Mouse (Mus musculus) brain, embryonic 14.5 days (tissue): Measurements from ENCODE around the gene Lhx4. TPM values are rescaled to one million over a fixed set of nuclear protein-coding genes. Genes with fewer than 3 reads are reported as not detected.

Experiments
- DNase-seq: peaks from one replicate; pipeline ENCODE4 v3.0.0-alpha.2; 2011; ENCODE audit warnings: low read depth
- CTCF ChIP-seq: fragments of 200-500 bp; IDR thresholded peaks from 2 replicates; pipeline ENCODE4 v1.5.1; 2012; ENCODE audit warnings: inconsistent platforms, mild to moderate bottlenecking, moderate library complexity, borderline replicate concordance; ENCODE audit not compliant: insufficient read depth, insufficient read length; ENCODE audit errors: extremely low read depth
- POLR2A ChIP-seq: fragments of 200-500 bp; IDR thresholded peaks from 2 replicates; pipeline ENCODE4 v1.6.1; 2012; ENCODE audit warnings: mild to moderate bottlenecking, inconsistent platforms, borderline replicate concordance; ENCODE audit not compliant: poor library complexity, insufficient read depth, insufficient read length, severe bottlenecking; ENCODE audit errors: extremely low read depth
- polyA plus RNA-seq: library from polyadenylated mRNA; depleted of rRNA; stranded (reverse); fragments of >200 nt; gene quantifications from 2 replicates; pipeline ENCODE4 v1.2.3, GENCODE M21; 2012; rRNA removed

Lhx4 gene
- polyA plus RNA-seq, 1 experiment = 2.7 TPM

GRCm38 (mm10) chr1:155693026-155693425 lies 58.5 kb downstream of the Lhx4 start:
- DNase-seq = peak; percentile 53
- no peak for TF ChIP-seq POLR2A
- no peak for TF ChIP-seq CTCF

GRCm38 (mm10) chr1:155692230-155692629 lies 59.3 kb downstream of the Lhx4 start:
- DNase-seq = no peak
- TF ChIP-seq CTCF (no peak), POLR2A (no peak)

GRCm38 (mm10) chr1:155689558-155689957 lies 61.9 kb downstream of the Lhx4 start:
- DNase-seq = no peak
- TF ChIP-seq POLR2A = no peak
- no peak for TF ChIP-seq CTCF

- no peak for DNase-seq
- TF ChIP-seq POLR2A (no peak), CTCF (no peak)
These were observed 62.3 kb downstream of the Lhx4 start for GRCm38 (mm10) chr1:155689141-155689540.

GRCm38 (mm10) chr1:155686816-155687215 lies 64.7 kb downstream of the Lhx4 start:
- DNase-seq = peak; percentile 56
- TF ChIP-seq POLR2A (no peak), CTCF (no peak)

- TF ChIP-seq CTCF = no peak
- peak; percentile 86 for DNase-seq
These were observed 70.2 kb downstream of the Lhx4 start for GRCm38 (mm10) chr1:155681116-155681799.

GRCm38 (mm10) chr1:155675570-155675969 lies 75.9 kb downstream of the Lhx4 start:
- no peak for DNase-seq
- no peak for TF ChIP-seq POLR2A
- no peak for TF ChIP-seq CTCF

GRCm38 (mm10) chr1:155663994-155664393 lies 87.5 kb downstream of the Lhx4 start:
- no peak for DNase-seq
- no peak for TF ChIP-seq POLR2A
- TF ChIP-seq CTCF = no peak

GRCm38 (mm10) chr1:155656321-155656720 lies 95.2 kb downstream of the Lhx4 start:
- TF ChIP-seq CTCF = no peak
- TF ChIP-seq POLR2A = no peak

GRCm38 (mm10) chr1:155654961-155655360 lies 96.5 kb downstream of the Lhx4 start:
- peak; percentile 40 for DNase-seq
- TF ChIP-seq POLR2A = no peak
- no peak for TF ChIP-seq CTCF

More at GRCm38 (mm10) chr1:155656321-155656720, 95.2 kb downstream of the Lhx4 start:
- DNase-seq = no peak

GRCm38 (mm10) chr1:155650121-155650846 lies 101.2 kb downstream of the Lhx4 start:
- peak; percentile 49 for DNase-seq
- TF ChIP-seq CTCF (no peak), POLR2A (no peak)

Other genes starting within 250 kb of the Lhx4 start
- 98.6 and 121 TPM in 2 replicates for gene Acbd6, start 193.6 kb downstream of the Lhx4 start, polyA plus RNA-seq
- 35.0 and 36.1 TPM in 2 replicates for gene Qsox1, start 61.2 kb upstream of the Lhx4 start, polyA plus RNA-seq
- gene Cep350, start 221.6 kb upstream of the Lhx4 start, polyA plus RNA-seq = 10.9 and 14.0 TPM in 2 replicates